Mouse (Mus musculus): ENCODE results near the gene Prune2. TPM values are rescaled to one million over a fixed set of nuclear protein-coding genes. Genes with fewer than 3 reads are reported as not detected.

Gene Prune2
- total RNA-seq, 2 experiments from 2014 or later = 4.7 to 6.7 TPM

- no peak for DNase-seq
- intact Hi-C loops (cut with DNase I) = no loop called here
Observed at GRCm38 (mm10) chr19:17108782-17109181, 152.9 kb downstream of the Prune2 start.

- intact Hi-C loops (cut with DNase I) = loop anchor here (2.0 kb wide), 1 partner anchor 265 kb away; no protein-coding TSS in a partner anchor
- no peak for DNase-seq
Observed at GRCm38 (mm10) chr19:17124034-17124735, 168.3 kb downstream of the Prune2 start.

GRCm38 (mm10) chr19:17125380-17125779 lies 169.5 kb downstream of the Prune2 start:
- no peak for DNase-seq
- intact Hi-C loops (cut with DNase I) = loop anchor here (2.0 to 5.0 kb wide), 2 partner anchors 242 to 263 kb away; no protein-coding TSS in a partner anchor

- intact Hi-C loops (cut with DNase I) = no loop called here
- DNase-seq = no peak
Observed at GRCm38 (mm10) chr19:17130544-17130943, 174.6 kb downstream of the Prune2 start.

- DNase-seq = no peak
- intact Hi-C loops (cut with DNase I) = no loop called here
Observed at GRCm38 (mm10) chr19:17136677-17137460, 181.0 kb downstream of the Prune2 start.

GRCm38 (mm10) chr19:17137656-17138055 lies 181.7 kb downstream of the Prune2 start:
- intact Hi-C loops (cut with DNase I) = no loop called here
- no peak for DNase-seq

- intact Hi-C loops (cut with DNase I) = no loop called here
- no peak for DNase-seq
Observed at GRCm38 (mm10) chr19:17138144-17138915, 182.4 kb downstream of the Prune2 start.

GRCm38 (mm10) chr19:17140016-17140914 lies 184.3 kb downstream of the Prune2 start:
- DNase-seq = no peak
- intact Hi-C loops (cut with DNase I) = no loop called here

- intact Hi-C loops (cut with DNase I) = no loop called here
Observed at GRCm38 (mm10) chr19:17143245-17143644, 187.3 kb downstream of the Prune2 start.

GRCm38 (mm10) chr19:17144205-17144604 lies 188.3 kb downstream of the Prune2 start:
- no peak for DNase-seq

More at GRCm38 (mm10) chr19:17143245-17143644, 187.3 kb downstream of the Prune2 start:
- DNase-seq = no peak

GRCm38 (mm10) chr19:17150064-17150463 lies 194.1 kb downstream of the Prune2 start:
- DNase-seq = no peak
- intact Hi-C loops (cut with DNase I) = no loop called here

More at GRCm38 (mm10) chr19:17144205-17144604, 188.3 kb downstream of the Prune2 start:
- intact Hi-C loops (cut with DNase I) = no loop called here

- DNase-seq = no peak
- intact Hi-C loops (cut with DNase I) = no loop called here
Observed at GRCm38 (mm10) chr19:17151781-17152180, 195.9 kb downstream of the Prune2 start.

- DNase-seq = no peak
- intact Hi-C loops (cut with DNase I) = no loop called here
Observed at GRCm38 (mm10) chr19:17152461-17152860, 196.5 kb downstream of the Prune2 start.

- intact Hi-C loops (cut with DNase I) = no loop called here
- DNase-seq = no peak
Observed at GRCm38 (mm10) chr19:17153911-17154639, 198.2 kb downstream of the Prune2 start.

- no peak for DNase-seq
- intact Hi-C loops (cut with DNase I) = no loop called here
Observed at GRCm38 (mm10) chr19:17155216-17155615, 199.3 kb downstream of the Prune2 start.

- intact Hi-C loops (cut with DNase I) = no loop called here
- no peak for DNase-seq
Observed at GRCm38 (mm10) chr19:17159676-17160075, 203.8 kb downstream of the Prune2 start.

GRCm38 (mm10) chr19:17160231-17160630 lies 204.3 kb downstream of the Prune2 start:
- no peak for DNase-seq
- intact Hi-C loops (cut with DNase I) = no loop called here

GRCm38 (mm10) chr19:17163511-17163953 lies 207.6 kb downstream of the Prune2 start:
- no peak for DNase-seq
- intact Hi-C loops (cut with DNase I) = no loop called here

GRCm38 (mm10) chr19:17166288-17166687 lies 210.4 kb downstream of the Prune2 start:
- DNase-seq = no peak
- intact Hi-C loops (cut with DNase I) = no loop called here

All from gastrocnemius, postnatal 36 days (tissue).